Mouse (Mus musculus): ENCODE data around the gene Hoxa7. TPM values are rescaled to one million over a fixed set of nuclear protein-coding genes. Genes with fewer than 3 reads are reported as not detected.

Hoxa7 gene
- total RNA-seq, 1 experiment, result 0.89 TPM

- in situ Hi-C loops (cut with MboI; ENCODE audit: low sequenced_read_pairs in 2 of 2, unreplicated experiment in 2 of 2), result loop anchor here (5.0 to 25.0 kb wide), 3 partner anchors 56 to 1028 kb away; partner anchors contain the start of genes Creb5 (in 1 of the 2) and Evx1 (in 1 of the 2)
- DNase-seq (ENCODE audit: low read depth, low spot score), result no peak
- Histone ChIP-seq H3K9me3 (ENCODE audit: control insufficient read depth, insufficient read depth, low read depth, low read length) (no peaks in the 10 kb centered on the region), H3K27ac (ENCODE audit: insufficient read depth, low read depth, low read length, poor library complexity, severe bottlenecking) (no peak overlapping the region), H3K4me1 (ENCODE audit: control insufficient read depth in 2 of 2, insufficient read depth in 2 of 2, low read length in 2 of 2, poor library complexity in 1 of 2) (0 out of 4 replicates have a peak, but pooled peaks cover 0 to 2% of the 10 kb centered on the region in 2 experiments), H3K9ac (ENCODE audit: insufficient read depth, low read depth, low read length, poor library complexity, severe bottlenecking) (no peak overlapping the region), H3K4me3 (ENCODE audit: insufficient read depth in 1 of 2, low read depth in 1 of 2, low read length in 2 of 2, poor library complexity in 1 of 2, severe bottlenecking in 1 of 2) (no peak overlapping the region), H3K36me3 (ENCODE audit: control insufficient read depth, insufficient read depth, low read length, poor library complexity, severe bottlenecking) (no peaks in the 10 kb centered on the region)
- no peak for TF ChIP-seq ZNF384 (IDR thresholded peaks at IDR 0.05; ENCODE audit: low read depth, low read length)
- no peak for TF ChIP-seq MAFK (IDR thresholded peaks at IDR 0.05; ENCODE audit: insufficient read depth, low read depth, low read length)
- no peak for TF ChIP-seq HCFC1 (IDR thresholded peaks at IDR 0.05; ENCODE audit: borderline replicate concordance, insufficient read depth, low read length)
Observed at GRCm38 (mm10) chr6:52259081-52259790, 37.6 kb upstream of the Hoxa7 start.

- in situ Hi-C loops (cut with MboI; ENCODE audit: low sequenced_read_pairs in 2 of 2, unreplicated experiment in 2 of 2), result loop anchor here (5.0 to 25.0 kb wide), 3 partner anchors 58 to 1030 kb away; partner anchors contain the start of genes Creb5 (in 1 of the 2) and Evx1 (in 1 of the 2)
- no peak for DNase-seq (ENCODE audit: low read depth, low spot score)
- Histone ChIP-seq H3K36me3 (ENCODE audit: control insufficient read depth, insufficient read depth, low read length, poor library complexity, severe bottlenecking) (no peaks in the 10 kb centered on the region), H3K27ac (ENCODE audit: insufficient read depth, low read depth, low read length, poor library complexity, severe bottlenecking) (no peak overlapping the region), H3K4me3 (ENCODE audit: insufficient read depth in 1 of 2, low read depth in 1 of 2, low read length in 2 of 2, poor library complexity in 1 of 2, severe bottlenecking in 1 of 2) (no peak overlapping the region), H3K9me3 (ENCODE audit: control insufficient read depth, insufficient read depth, low read depth, low read length) (no peaks in the 10 kb centered on the region), H3K9ac (ENCODE audit: insufficient read depth, low read depth, low read length, poor library complexity, severe bottlenecking) (no peak overlapping the region), H3K4me1 (ENCODE audit: control insufficient read depth in 2 of 2, insufficient read depth in 2 of 2, low read length in 2 of 2, poor library complexity in 1 of 2) (peaks cover 0 to 4% of the 10 kb centered on the region in 2 experiments; a peak in 1 of 4 replicates)
- TF ChIP-seq ZNF384 (IDR thresholded peaks at IDR 0.05; ENCODE audit: low read depth, low read length), result no peak
- TF ChIP-seq MAFK (IDR thresholded peaks at IDR 0.05; ENCODE audit: insufficient read depth, low read depth, low read length), result no peak
Observed at GRCm38 (mm10) chr6:52256956-52257355, 35.3 kb upstream of the Hoxa7 start.

GRCm38 (mm10) chr6:52253511-52254500 lies 32.2 kb upstream of the Hoxa7 start:
- H3K9me3 ChIP-seq (ENCODE audit: control insufficient read depth, insufficient read depth, low read depth, low read length), result no peaks in the 10 kb centered on the region
- TF ChIP-seq HCFC1 (IDR thresholded peaks at IDR 0.05; ENCODE audit: borderline replicate concordance, insufficient read depth, low read length), result no peak
- TF ChIP-seq ZNF384 (IDR thresholded peaks at IDR 0.05; ENCODE audit: low read depth, low read length), result no peak
- TF ChIP-seq MAFK (IDR thresholded peaks at IDR 0.05; ENCODE audit: insufficient read depth, low read depth, low read length), result no peak
- no peak for TF ChIP-seq CHD2 (IDR thresholded peaks at IDR 0.05; ENCODE audit: low read depth, low read length)
- TF ChIP-seq ZC3H11A (IDR thresholded peaks at IDR 0.05; ENCODE audit: borderline replicate concordance, low read depth, low read length), result no peak
- peaks cover 0 to 2% of the 10 kb centered on the region in 2 experiments; a peak in 1 of 4 replicates for H3K4me1 ChIP-seq (ENCODE audit: control insufficient read depth in 2 of 2, insufficient read depth in 2 of 2, low read length in 2 of 2, poor library complexity in 1 of 2)
- DNase-seq (ENCODE audit: low read depth, low spot score), result no peak
- no peak overlapping the region for H3K27ac ChIP-seq (ENCODE audit: insufficient read depth, low read depth, low read length, poor library complexity, severe bottlenecking)
- H3K9ac ChIP-seq (ENCODE audit: insufficient read depth, low read depth, low read length, poor library complexity, severe bottlenecking), result no peak overlapping the region
- H3K36me3 ChIP-seq (ENCODE audit: control insufficient read depth, insufficient read depth, low read length, poor library complexity, severe bottlenecking), result no peaks in the 10 kb centered on the region
- no peak overlapping the region for H3K4me3 ChIP-seq (ENCODE audit: insufficient read depth in 1 of 2, low read depth in 1 of 2, low read length in 2 of 2, poor library complexity in 1 of 2, severe bottlenecking in 1 of 2)
- in situ Hi-C loops (cut with MboI; ENCODE audit: low sequenced_read_pairs in 2 of 2, unreplicated experiment in 2 of 2), result loop anchor here (10.0 to 25.0 kb wide), 2 partner anchors 61 to 1033 kb away; partner anchors contain the start of genes Creb5 (in 1 of the 2) and Evx1 (in 1 of the 2)

- Histone ChIP-seq H3K9ac (ENCODE audit: insufficient read depth, low read depth, low read length, poor library complexity, severe bottlenecking) (no peak overlapping the region), H3K36me3 (ENCODE audit: control insufficient read depth, insufficient read depth, low read length, poor library complexity, severe bottlenecking) (no peaks in the 10 kb centered on the region), H3K4me1 (ENCODE audit: control insufficient read depth in 2 of 2, insufficient read depth in 2 of 2, low read length in 2 of 2, poor library complexity in 1 of 2) (peaks cover 0 to 2% of the 10 kb centered on the region in 2 experiments; a peak in 1 of 4 replicates), H3K4me3 (ENCODE audit: insufficient read depth in 1 of 2, low read depth in 1 of 2, low read length in 2 of 2, poor library complexity in 1 of 2, severe bottlenecking in 1 of 2) (no peak overlapping the region), H3K9me3 (ENCODE audit: control insufficient read depth, insufficient read depth, low read depth, low read length) (no peaks in the 10 kb centered on the region), H3K27ac (ENCODE audit: insufficient read depth, low read depth, low read length, poor library complexity, severe bottlenecking) (no peak overlapping the region)
- in situ Hi-C loops (cut with MboI; ENCODE audit: low sequenced_read_pairs in 2 of 2, unreplicated experiment in 2 of 2), result loop anchor here (10.0 to 25.0 kb wide), 2 partner anchors 62 to 1034 kb away; partner anchors contain the start of genes Creb5 (in 1 of the 2) and Evx1 (in 1 of the 2)
- DNase-seq (ENCODE audit: low read depth, low spot score), result no peak
- TF ChIP-seq MAFK (IDR thresholded peaks at IDR 0.05; ENCODE audit: insufficient read depth, low read depth, low read length) (no peak), CHD2 (IDR thresholded peaks at IDR 0.05; ENCODE audit: low read depth, low read length) (no peak), ZNF384 (IDR thresholded peaks at IDR 0.05; ENCODE audit: low read depth, low read length) (no peak), ZC3H11A (IDR thresholded peaks at IDR 0.05; ENCODE audit: borderline replicate concordance, low read depth, low read length) (no peak), HCFC1 (IDR thresholded peaks at IDR 0.05; ENCODE audit: borderline replicate concordance, insufficient read depth, low read length) (no peak)
Observed at GRCm38 (mm10) chr6:52252775-52253376, 31.2 kb upstream of the Hoxa7 start.

Measured in ES-E14 (cell line).